Mouse (Mus musculus): ENCODE measurements around the gene Lancl2. TPM values are rescaled to one million over a fixed set of nuclear protein-coding genes. Genes with fewer than 3 reads are reported as not detected.

Gene Lancl2
- polyA plus RNA-seq, 1 experiment from 2014 or later = 18.0 TPM

DNA sequence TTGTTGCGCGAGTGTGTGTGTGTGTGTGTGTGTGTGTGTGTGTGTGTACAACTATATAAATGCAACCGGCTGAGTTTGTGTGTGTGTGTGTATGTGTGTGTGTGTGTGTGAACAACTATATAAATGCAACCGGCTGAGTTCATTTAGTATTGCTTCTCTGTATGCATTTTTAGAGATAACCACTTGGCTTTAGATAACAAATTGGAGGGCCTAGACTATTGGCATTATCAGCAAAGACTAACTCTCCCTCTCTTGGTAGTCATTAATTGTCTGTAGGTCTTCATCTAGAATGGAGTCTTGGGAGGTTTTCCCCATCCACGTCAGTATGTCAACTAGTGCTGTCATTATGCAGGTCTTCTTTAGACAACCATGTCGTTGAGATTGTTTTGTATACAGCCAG is 85.0 kb downstream of the Lancl2 start:
- Histone ChIP-seq H3K4me3 (ENCODE audit: inconsistent target) (no peak overlapping the region), H3K27ac (no peak overlapping the region), H3K36me3 (ENCODE audit: inconsistent target) (no peaks in the 10 kb centered on the region), H3K79me2 (ENCODE audit: inconsistent target) (no peaks in the 10 kb centered on the region)
- 100% methylated on average over 6 of the region's 6 CpGs for WGBS (ENCODE audit: missing documents)

Other genes with a start within 250 kb of the Lancl2 start
- 2.7 to 9.6 TPM (median 5.5 TPM) in 3 replicates for gene Ppm1k, start 167.1 kb upstream of the Lancl2 start, polyA plus RNA-seq (2018)
- gene Herc6, start 121.5 kb upstream of the Lancl2 start, polyA plus RNA-seq (2018) = 21.4 to 62.2 TPM (median 23.5 TPM) in 3 replicates
- 4.9 to 6.6 TPM (median 6.6 TPM) in 3 replicates for gene Pyurf, start 10.5 kb upstream of the Lancl2 start, polyA plus RNA-seq (2018)
- gene Vopp1, start 122.6 kb downstream of the Lancl2 start, polyA plus RNA-seq (2018) = 28.8 to 38.0 TPM (median 31.5 TPM) in 3 replicates
- not detected in 3 replicates for gene Vmn1r21, start 147.8 kb downstream of the Lancl2 start, polyA plus RNA-seq (2018)
- gene Vmn1r22, start 205.5 kb downstream of the Lancl2 start, polyA plus RNA-seq (2018) = not detected in 3 replicates
- not detected in 3 replicates for gene Vmn1r23, start 224.3 kb downstream of the Lancl2 start, polyA plus RNA-seq (2018)